Mouse (Mus musculus): ENCODE measurements at regions not wholly inside any gene's neighbourhood (a gene's known extent, or its start where the extent isn't known, plus 50 kb on each side); places are given as distances from the start of the nearest gene placed in this dataset.

DNA sequence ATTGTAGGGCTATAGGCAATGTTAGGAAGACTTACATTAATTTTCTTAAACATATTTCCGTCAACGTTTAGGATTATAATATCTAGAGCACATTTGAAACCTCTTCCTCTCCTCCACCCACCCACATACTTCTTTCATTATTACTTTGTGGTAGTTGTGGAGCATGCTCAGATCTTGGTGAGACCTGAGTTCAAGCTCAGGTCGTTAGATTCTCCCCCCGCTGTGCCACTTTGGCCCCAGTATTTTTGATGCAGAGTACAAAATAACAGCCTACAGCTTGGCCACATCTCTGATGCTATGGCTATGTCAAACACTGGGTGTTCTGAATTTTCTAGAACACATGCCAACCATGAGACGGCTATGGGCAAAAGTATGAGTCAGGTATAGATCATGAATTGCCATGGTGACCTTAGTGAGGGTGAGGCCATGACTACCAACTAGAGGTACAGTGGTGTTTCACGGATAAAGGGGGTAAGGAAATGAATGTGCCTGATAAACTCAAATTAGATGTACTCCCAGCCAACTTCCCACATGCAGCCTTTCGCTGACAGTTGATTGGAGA is 68.5 kb upstream of the H2afz start:
- no peak for DNase-seq

DNA sequence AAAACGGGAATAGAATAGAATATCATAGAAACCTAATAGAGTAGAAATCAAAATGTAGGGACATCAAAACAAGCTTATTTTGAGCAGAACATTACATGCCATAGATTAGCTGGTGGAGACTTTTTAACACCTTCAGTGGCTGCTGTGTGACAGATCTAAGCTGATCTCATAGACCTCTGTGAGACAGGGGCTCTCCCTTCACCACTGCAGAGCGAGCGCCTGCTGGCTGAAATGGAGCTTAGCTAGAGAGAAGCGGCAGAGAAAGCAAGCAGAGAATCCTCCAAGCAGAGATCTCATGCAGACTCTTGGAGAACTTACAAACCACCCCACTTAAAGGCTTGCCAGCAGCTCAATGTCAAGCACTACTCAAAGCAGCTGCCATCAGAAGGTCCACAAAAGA is 65.5 kb upstream of the H2afz start:
- DNase-seq, result no peak

DNA sequence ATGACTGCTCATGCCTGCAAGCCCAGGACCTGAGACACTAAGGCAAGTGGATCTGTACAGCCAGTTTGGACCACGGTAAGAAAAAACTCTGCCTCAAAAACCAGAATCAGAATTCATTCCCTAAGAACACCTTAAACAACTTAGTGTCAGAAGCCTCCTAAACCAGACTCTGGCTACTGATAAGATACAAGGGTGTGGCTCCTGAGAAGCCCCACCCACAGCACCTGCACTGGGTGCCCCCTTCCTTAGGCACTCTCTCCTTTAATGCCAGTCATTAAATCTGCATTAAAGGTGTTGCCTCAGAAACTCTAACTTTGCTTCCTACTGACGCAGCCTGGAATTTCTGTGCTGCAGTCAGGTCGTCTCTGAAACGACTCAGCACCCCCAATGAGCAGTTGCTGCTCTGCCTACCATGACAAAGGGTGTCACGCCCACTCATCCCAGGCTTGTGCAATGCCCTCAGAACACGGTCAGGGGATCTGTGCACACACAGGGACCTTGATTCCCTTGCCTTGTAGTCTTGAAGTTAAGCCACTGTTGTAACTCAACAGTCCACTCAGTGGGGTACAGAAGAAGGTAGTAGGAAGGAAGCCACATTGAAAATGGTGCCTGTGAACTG is 62.8 kb upstream of the H2afz start:
- no peak for DNase-seq

DNA sequence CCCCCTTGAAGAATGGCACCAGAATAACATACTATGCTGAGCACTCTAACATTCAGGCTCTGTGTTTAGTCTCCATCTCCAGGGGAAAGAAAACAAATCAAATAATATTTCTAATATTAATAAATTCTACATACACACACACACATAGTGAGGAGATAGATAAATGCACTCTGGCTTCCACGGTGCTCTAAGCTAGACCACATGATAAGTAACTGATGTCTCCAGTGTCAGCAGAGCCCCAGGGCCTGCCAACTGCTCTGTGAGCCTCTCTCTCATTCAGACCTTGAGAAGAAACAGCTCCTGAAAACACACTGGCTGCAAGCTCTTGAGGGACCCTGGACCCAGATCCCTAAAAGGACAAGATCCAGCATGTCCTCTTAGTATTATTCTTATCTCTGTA is 56.9 kb upstream of the H2afz start:
- DNase-seq, result no peak

DNA sequence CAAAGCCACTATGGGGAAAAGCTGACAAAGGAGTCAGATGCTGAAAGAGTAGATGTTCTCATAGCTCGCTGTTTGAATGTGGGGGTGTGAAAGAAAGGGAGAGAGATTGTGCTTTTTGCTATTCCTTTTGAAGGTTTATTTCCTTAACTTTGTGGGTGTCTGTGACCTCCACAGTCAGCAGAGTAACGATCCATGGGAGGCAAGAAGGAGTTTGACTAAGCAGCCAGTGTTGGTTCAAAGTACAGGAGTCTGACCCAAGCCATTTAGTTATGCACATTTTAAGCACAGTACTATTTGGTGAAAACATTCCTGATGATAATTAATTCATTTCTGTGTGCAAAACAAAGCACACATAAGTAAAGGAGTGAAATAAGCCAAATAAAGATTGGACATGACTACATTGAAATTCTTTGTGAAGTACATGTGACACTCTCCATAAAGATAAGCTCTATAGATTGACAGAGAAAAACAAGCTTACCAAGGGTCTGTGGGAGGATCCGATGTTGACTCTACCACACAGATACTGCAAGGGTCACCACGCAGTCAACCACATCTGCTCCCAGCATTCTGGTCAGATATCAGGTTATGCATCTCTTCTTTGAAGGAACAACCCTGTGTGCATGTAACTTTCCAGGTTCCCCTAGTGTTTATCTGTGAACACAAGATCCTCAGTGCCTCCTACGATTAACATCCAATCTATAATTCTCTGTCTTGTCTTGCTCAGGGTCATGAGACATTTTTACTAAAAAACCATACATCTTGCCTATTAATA is 56.2 kb upstream of the H2afz start:
- DNase-seq, result peak; percentile 4

DNA sequence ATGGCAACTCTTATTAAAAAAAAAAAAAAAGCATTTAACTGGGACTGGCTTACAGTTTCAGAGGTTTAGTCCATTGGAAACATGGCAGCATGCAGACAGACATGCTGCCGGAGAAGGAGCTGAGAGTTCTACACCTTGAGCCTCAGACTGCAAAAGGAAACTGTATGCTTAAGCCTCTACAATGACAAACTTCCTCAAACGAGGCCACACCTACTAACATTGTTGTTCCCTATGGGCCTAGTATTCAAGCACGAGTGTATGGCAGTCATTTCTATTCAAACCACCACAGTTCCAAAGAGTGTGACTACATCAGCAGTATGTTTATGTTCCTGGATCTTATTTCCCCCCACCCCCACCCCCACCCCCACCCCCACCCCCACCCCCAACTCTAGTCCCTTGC is 54.2 kb upstream of the H2afz start:
- DNase-seq, result no peak
